Mouse (Mus musculus): ENCODE results near the gene Rc3h2.

Gene Rc3h2

DNA sequence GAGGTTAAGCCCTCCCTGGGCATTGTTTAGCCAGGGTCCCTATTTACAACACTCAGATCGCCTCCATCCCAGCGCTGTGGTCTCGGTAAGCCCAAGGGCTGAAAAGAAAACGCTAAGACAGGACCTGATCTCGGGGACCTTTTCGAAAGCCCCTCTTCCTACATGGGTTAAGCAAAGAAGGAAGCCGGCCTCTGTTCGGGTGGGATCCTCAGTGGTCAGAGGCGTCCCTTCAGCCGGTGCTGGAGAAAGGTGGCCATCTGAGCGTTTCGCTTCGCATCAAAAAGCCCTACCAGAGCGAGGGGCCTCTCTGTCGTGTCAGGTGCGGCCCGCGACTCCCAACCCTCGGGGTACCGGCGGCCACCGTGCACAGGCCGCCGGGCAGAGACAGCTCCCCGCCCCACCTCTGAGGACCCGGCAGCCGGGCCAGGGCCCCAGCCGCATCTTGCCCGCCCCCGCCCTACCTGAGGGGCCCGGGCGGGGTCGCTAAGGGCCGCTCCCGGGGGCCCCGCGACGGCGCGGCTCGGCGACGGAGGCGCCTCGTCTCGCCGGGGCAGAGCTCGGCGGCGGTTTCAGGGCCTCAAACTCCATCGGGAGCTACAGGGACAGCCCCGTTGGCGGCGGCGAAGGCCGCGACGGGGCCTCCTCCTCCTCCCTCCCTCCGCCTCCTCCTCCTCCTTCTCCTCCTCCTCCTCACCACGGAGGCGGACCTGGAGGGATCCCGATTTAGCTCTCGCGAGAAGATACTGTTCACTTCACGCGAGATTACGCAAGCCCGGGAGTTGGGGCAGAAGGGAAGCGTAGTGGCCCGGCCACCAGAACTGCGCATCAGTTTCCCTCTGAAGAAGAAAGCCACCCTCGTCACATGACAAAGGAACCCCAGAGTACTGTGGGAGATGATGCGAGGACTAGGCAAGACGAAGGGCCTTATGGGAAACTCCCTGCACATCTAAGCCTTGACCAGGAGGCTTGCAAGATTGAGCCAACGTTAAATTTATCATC is at the start of gene Rc3h2:
Gene Rc3h2 (minus strand): TSS at position 598 of the 999 bp plus-strand sequence.
- peak; percentile 93 to 96 for DNase-seq (ENCODE audit: low spot score in 2 of 2)

DNA sequence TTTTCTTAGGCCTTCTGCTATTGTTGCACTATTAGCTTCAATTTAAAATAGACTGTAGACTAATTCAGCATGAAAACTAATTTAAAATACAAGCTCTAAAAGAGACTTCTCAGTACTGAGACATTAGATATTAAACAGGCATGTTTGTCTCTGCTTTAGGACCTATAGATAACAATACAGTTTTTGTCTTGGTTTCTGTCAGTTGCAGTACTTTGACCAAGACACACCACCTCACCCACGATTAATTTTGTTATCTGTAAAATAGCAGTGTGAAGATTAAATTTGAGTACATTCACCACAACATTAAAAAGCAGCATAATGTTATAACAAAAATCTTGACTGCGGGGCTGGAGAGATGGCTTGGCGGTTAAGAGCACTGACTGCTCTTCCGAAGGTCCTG is 43.6 kb upstream of the Rc3h2 start:
- no peak for DNase-seq (ENCODE audit: low spot score in 2 of 2)

DNA sequence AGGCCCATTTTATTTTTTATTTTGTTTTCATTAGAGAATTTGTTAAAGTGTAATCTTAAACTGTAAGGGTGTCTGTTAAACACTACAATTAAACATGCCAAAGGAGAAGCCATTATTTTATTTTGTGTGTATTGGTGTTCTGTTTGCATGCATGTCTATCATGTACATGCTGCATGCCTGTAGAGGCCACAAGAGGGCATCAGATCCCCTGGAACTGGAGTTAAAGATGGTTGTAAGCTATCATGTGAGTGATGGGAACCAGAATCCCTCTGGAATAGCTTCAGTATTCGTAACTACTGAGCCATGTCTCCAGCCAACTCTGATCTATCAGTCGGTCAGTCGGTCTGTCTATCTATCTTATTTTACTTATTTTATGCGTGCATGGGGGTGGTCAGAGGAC is 38.0 kb upstream of the Rc3h2 start:
- DNase-seq (ENCODE audit: low spot score in 2 of 2): no peak

DNA sequence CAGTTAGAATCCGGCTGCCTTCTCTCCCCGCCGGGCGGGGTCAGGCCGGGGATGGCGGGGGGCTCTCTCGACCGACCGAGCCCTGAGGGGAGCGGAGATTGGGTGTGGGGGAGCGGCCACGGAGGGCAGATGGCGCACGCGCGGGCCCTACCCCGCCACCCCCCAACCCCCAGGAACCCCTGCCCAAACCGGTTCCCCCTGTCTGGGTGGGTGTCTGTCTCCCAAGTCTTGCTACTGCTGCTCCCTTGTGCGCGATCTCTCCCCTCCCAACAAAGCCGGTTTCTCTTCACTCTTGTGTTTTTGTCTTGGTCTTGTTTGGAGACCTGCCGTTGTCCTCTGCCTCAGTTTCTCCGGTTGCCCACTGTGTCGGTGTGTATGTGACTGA is 29.7 kb upstream of the Rc3h2 start:
- DNase-seq (ENCODE audit: low spot score in 2 of 2): no peak

DNA sequence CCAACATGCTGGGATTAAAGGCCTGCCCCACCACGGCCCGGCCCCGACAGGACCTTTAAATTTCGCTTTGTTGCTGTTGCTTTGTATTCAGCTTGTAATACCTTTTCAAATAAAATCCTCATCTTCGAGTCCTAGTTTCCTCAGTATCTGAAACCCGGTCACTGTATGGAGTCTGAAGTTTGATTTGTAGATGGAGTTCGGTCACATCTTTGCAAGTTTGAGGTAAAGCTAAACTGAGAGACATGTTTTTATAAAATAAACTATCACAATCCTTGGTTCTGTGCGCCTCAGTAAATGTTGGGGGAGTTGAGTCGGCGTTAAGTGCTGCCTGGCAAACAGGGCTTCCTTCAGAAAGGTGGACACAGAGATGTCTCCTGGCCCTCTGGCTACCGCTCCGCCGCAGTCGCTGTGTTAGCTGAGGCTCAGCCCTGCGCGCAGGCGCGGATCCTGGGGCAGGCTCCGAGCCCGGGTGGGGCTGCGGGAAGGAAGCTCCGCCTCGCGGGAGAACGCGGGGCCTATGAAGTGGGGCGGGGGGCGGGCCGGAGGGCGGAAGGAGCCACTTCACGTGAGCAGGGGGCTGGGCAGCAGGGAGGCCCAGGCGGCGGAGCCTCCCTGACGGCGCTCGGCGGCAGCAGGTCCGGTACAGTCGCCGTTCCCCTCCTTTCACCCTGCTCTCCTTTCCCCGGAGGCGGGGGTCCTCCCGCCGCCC is 29.1 kb upstream of the Rc3h2 start:
- DNase-seq (ENCODE audit: low spot score in 2 of 2): peak; percentile 83 to 89

- peak; percentile 93 to 97 for DNase-seq (ENCODE audit: low spot score in 2 of 2)
Measured at GRCm38 (mm10) chr2:37442611-37443591, 20.2 kb upstream of the Rc3h2 start, which contains the start of the genes Zbtb26, Zbtb6 and Rabgap1. Gene Zbtb26, minus strand, starts transcription at chr2:37443135. Gene Zbtb6, minus strand, starts transcription at chr2:37443171. Gene Rabgap1, plus strand, starts transcription at chr2:37443279.

GRCm38 (mm10) chr2:37431609-37432008 is 8.9 kb upstream of the Rc3h2 start:
- no peak for DNase-seq (ENCODE audit: low spot score in 2 of 2)

GRCm38 (mm10) chr2:37430593-37431464 is 8.1 kb upstream of the Rc3h2 start:
- peak; percentile 73 to 75 for DNase-seq (ENCODE audit: low spot score in 2 of 2)

DNA sequence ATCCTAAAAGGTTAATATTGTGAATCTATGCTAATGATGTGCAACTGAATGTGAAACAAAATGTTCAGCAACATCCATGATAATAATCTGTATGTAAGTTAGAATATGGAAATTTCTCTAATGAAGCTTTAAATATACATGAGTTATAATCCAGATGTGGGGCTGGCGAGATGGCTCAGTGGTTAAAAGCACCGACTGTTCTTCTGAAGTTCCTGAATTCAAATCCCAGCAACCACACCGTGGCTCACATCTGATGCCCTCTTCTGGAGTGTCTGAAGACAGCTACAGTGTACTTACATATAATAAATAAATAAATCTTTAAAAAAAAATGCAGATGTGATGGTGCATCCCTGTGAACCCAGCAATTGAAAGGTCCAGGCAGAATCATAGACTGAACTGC is 968 bp upstream of the Rc3h2 start:
- DNase-seq (ENCODE audit: low spot score in 2 of 2): no peak

DNA sequence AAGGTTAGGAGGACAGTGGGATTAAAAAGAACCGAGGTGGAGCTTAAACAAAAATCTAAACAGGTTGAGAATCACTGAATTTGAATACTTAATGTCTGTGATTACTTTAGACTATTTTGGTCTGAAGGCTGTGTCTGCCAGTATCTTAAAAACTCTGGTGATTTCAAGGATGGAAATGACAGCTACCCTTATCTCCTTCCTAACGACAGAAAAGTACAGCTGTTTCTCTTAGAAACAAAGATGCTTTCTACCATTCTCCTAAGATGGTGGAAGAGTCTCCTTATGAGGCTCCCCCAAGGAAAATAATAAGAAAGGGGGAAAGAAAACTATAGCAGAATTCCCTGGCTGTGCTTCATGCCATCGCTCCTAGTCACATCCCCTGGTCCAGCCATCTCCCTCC is 800 bp downstream of the Rc3h2 start:
- DNase-seq (ENCODE audit: low spot score in 2 of 2): no peak

GRCm38 (mm10) chr2:37395539-37395938 is 27.2 kb downstream of the Rc3h2 start:
- DNase-seq (ENCODE audit: low spot score in 2 of 2): no peak

GRCm38 (mm10) chr2:37382921-37383320 is 39.8 kb downstream of the Rc3h2 start:
- DNase-seq (ENCODE audit: low spot score in 2 of 2): no peak

GRCm38 (mm10) chr2:37380189-37380588 is 42.5 kb downstream of the Rc3h2 start:
- DNase-seq (ENCODE audit: low spot score in 2 of 2): peak in 1 of 2 experiments; percentile 34

- no peak for DNase-seq (ENCODE audit: low spot score in 2 of 2)
Measured at GRCm38 (mm10) chr2:37376018-37376417, 46.7 kb downstream of the Rc3h2 start.

DNA sequence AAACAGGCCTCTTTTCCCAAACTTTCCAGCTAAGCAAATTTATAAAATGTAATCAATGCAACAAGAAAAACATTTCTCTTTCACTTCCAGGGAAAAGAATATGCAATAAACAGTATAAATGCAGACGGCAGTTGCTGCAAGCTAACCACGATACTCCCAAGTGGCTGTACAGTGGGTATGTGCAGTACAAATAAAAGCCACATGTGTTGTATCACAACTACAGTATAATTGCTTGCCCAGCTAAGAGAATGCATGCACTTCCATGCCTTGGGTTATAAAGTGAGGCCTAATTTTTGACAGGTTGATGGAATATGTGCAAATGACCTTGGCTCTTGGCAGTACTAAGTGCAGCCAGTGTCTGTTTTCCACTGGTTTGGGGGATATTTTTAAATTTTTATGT is 52.1 kb downstream of the Rc3h2 start:
- no peak for DNase-seq (ENCODE audit: low spot score in 2 of 2)

DNA sequence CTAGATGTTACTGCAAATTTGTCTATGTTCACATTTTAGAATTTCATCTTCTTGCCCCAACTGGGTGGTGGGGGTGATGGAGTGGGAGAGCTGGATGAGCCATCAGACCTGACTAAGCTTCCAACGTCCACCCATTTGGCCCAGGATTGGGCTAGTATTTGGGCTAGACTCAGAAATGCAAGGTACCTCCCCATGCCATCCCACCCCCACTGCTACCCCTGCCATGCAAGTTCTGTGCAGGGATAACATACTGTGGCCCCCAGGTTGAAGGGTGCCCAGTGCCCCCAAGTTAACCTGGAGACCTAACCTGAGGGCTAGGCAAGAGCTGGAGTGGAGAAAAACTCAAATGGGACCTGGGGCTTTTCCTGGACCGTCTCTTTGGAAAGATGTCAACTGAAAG is 62.8 kb downstream of the Rc3h2 start:
- no peak for DNase-seq (ENCODE audit: low spot score in 2 of 2)

DNA sequence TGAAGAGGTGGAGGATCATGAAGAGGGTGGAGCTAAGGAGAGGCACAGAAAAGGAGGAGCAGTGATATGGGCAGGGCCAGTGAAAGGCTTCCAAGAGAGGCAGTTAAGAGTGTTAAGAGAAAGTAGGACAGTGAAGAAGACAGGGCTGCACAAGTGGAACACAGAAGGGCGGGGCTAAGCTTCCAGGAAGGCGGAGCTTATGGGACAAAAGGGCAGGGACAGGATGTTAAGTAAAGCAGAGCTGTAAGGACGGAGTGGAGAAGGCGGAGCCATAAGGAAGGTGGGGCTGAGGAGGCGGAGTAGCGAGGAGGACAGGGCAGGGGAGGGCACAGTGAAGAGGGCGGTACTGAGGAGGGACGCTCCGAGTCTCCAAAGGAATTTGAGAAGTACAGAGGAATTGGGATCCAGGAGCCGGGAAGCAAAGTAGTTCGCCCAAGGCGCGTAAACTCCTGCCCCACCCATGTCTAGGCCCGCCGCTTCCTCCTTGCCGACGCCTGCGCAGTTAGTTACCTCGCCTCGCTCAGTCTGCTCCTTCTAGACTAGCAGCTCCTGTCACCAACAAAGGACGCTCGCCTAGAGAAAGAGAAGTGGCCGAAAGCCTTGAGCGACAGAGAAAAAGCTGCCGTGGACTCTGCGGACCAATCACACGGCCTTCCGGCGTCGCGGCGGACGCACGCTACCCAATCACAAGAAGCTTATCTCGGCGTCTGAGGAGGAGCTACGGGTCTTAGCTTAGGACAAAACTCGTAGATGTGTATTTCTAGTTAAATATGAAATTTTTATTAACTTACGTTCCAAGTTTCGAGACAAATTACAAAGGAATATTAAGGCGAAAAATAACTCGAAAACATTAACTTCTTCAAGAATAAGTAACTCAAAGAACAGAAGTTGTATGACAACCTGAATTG is 63.8 kb downstream of the Rc3h2 start, which contains the start of gene Pdcl:
Gene Pdcl (minus strand): TSS at position 700 of the 908 bp plus-strand sequence.
- DNase-seq (ENCODE audit: low spot score in 2 of 2): peak; percentile 86

GRCm38 (mm10) chr2:37355571-37355970 is 67.1 kb downstream of the Rc3h2 start:
- DNase-seq (ENCODE audit: low spot score in 2 of 2): no peak

- DNase-seq (ENCODE audit: low spot score in 2 of 2): peak in 1 of 2 experiments; percentile 21
Measured at GRCm38 (mm10) chr2:37351671-37352070, 71.0 kb downstream of the Rc3h2 start.
